Mouse (Mus musculus): ENCODE measurements around the gene Ankrd24.

DNA sequence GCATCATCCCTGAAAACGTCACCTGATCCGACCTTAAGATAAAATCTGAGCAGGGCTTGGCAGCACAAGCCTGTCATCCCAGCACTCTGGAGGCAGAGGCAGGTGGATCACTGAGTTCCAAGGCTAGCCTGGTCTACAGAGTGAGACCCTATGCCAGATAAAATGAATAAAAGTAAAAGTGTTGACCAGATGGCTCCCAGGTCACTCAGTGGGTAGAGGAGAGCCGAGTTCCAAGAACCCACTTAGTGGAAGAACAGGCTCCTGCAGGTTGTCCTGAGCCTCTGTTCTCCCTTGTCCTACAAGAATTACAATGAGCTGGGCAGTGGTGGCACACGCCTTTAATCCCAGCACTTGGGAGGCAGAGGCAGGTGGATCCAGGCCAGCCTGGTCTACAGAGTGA, 35.1 kb upstream of the Ankrd24 start:
- TF ChIP-seq EP300 (IDR thresholded peaks at IDR 0.05; ENCODE audit: low read depth) (no peak), CTCF (IDR thresholded peaks at IDR 0.05; ENCODE audit: low read depth) (no peak)

All from liver, embryonic 14.5 days (tissue).